Mouse (Mus musculus) hindbrain, embryonic 15.5 days (tissue): ENCODE data around the gene Tmem256. TPM values are rescaled to one million over a fixed set of nuclear protein-coding genes. Genes with fewer than 3 reads are reported as not detected.

Experiments used
- ATAC-seq: fragments of 200-750 bp; cut with Nextera tagmentation; 2 replicates; pipeline ENCODE4 v1.8.0; 2017; ENCODE audit warnings: low read depth, moderate number of reproducible peaks, moderate TSS enrichment; ENCODE audit not compliant: low FRiP score
- H3K27ac ChIP-seq: fragments of 300-500 bp; sonication (generic); replicated peaks from 2 replicates; pipeline ENCODE4 v1.5.1; 2015; ENCODE audit warnings: mild to moderate bottlenecking, inconsistent platforms
- H3K27me3 ChIP-seq: fragments of 300-500 bp; sonication (generic); 2 replicates; pipeline ENCODE4 v1.6.1; 2015; ENCODE audit warnings: control low read depth, inconsistent platforms
- H3K36me3 ChIP-seq: fragments of 300-500 bp; sonication (generic); 2 replicates; pipeline ENCODE4 v1.6.1; 2015; ENCODE audit warnings: control low read depth, inconsistent platforms
- H3K4me1 ChIP-seq: fragments of 300-500 bp; sonication (generic); replicated peaks from 2 replicates; pipeline ENCODE4 v1.6.1; 2015; ENCODE audit warnings: control low read depth, inconsistent platforms
- H3K4me2 ChIP-seq: fragments of 300-500 bp; sonication (generic); 2 replicates; pipeline ENCODE4 v1.6.1; 2015; ENCODE audit warnings: moderate library complexity, mild to moderate bottlenecking, inconsistent platforms
- H3K4me3 ChIP-seq: fragments of 300-500 bp; sonication (generic); 2 replicates; pipeline ENCODE4 v1.5.1; 2015; ENCODE audit warnings: mild to moderate bottlenecking, inconsistent platforms
- H3K9ac ChIP-seq: fragments of 300-500 bp; sonication (generic); 2 replicates; pipeline ENCODE4 v1.6.1; 2015; ENCODE audit warnings: inconsistent platforms
- H3K9me3 ChIP-seq: fragments of 300-500 bp; sonication (generic); 2 replicates; pipeline ENCODE4 v1.6.1; 2016; ENCODE audit warnings: control low read depth, inconsistent platforms
- WGBS: fragments of 180-500 bp; shearing (Covaris S2); methylation state at CpG from one replicate; pipeline ENCODE4 v1.1.7; 2015; 5-methylcytosine and 5-hydroxymethylcytosine counted together
- microRNA-seq: library from miRNA; unstranded; fragments of <30 nt; microRNA quantifications from one replicate; pipeline ENCODE4, GENCODE M21; 2016
- polyA plus RNA-seq: library from polyadenylated mRNA; unstranded; fragments of >200 nt; fragmentation: Nextera tagmentation; extraction: Ambion mirVana; gene quantifications from 2 replicates; pipeline ENCODE4 v1.2.1, GENCODE M21; 2015

The Tmem256 gene
- polyA plus RNA-seq, 1 experiment from 2014 or later: 375 TPM

- Histone ChIP-seq H3K27me3 (peaks cover 9% of the 10 kb centered on the region; the same call in 1 of the 2 replicates), H3K4me3 (peak overlapping the region; percentile 38), H3K36me3 (no peaks in the 10 kb centered on the region), H3K4me2 (peak overlapping the region; percentile 63), H3K9me3 (no peaks in the 10 kb centered on the region), H3K9ac (0 out of 2 replicates have a peak overlapping the region, but pooled peaks have one; percentile 9), H3K27ac (peak overlapping the region; percentile 31), H3K4me1 (peaks cover 24% of the 10 kb centered on the region; the same call in 1 of the 2 replicates)
- ATAC-seq: peak; percentile 53
- WGBS: under 1% methylated on average over 18 of the region's 18 CpGs
These were observed 42.2 kb downstream of the Tmem256 start for GRCm38 (mm10) chr11:69880506-69880852.

GRCm38 (mm10) chr11:69880853-69881603, 42.7 kb downstream of the Tmem256 start, which contains the start of gene Kctd11:
Gene Kctd11, minus strand, starts transcription at chr11:69881406.
- Histone ChIP-seq H3K9ac (0 out of 2 replicates have a peak within 1 kb of the TSS, but pooled peaks have one; percentile 9), H3K4me2 (peak within 1 kb of the TSS; percentile 63), H3K9me3 (no peaks in the 10 kb centered on the region), H3K27ac (peak within 1 kb of the TSS; percentile 31), H3K4me3 (peak within 1 kb of the TSS; percentile 38), H3K27me3 (peaks cover 9% of the 10 kb centered on the region; the same call in 1 of the 2 replicates), H3K4me1 (peaks cover 24% of the 10 kb centered on the region; the same call in 1 of the 2 replicates), H3K36me3 (no peaks in the 10 kb centered on the region)
- WGBS: 1% methylated on average over 41 of the region's 46 CpGs
- ATAC-seq: peak; percentile 84

- Histone ChIP-seq H3K27ac (no peak overlapping the region), H3K9me3 (no peaks in the 10 kb centered on the region), H3K4me1 (peaks cover 22% of the 10 kb centered on the region; the same call in 1 of the 2 replicates), H3K4me3 (peak overlapping the region; percentile 38), H3K36me3 (no peaks in the 10 kb centered on the region), H3K27me3 (peaks cover 9% of the 10 kb centered on the region; the same call in 1 of the 2 replicates), H3K9ac (no peak overlapping the region), H3K4me2 (peak overlapping the region; percentile 63)
- ATAC-seq: no peak
- 62% methylated on average over 21 of the region's 21 CpGs for WGBS
These were observed 43.7 kb downstream of the Tmem256 start for GRCm38 (mm10) chr11:69881787-69882670.

- no peak overlapping the region for H3K9ac ChIP-seq
- no peak for ATAC-seq
- no peak overlapping the region for H3K27ac ChIP-seq
- no peaks in the 10 kb centered on the region for H3K9me3 ChIP-seq
- no peak overlapping the region for H3K4me2 ChIP-seq
- no peak overlapping the region for H3K4me3 ChIP-seq
- WGBS: 62% methylated on average over 4 of the region's 4 CpGs
- peaks cover 19% of the 10 kb centered on the region; the same call in 1 of the 2 replicates for H3K4me1 ChIP-seq
- no peaks in the 10 kb centered on the region for H3K36me3 ChIP-seq
- peaks cover 9% of the 10 kb centered on the region; the same call in 1 of the 2 replicates for H3K27me3 ChIP-seq
These were observed 44.8 kb downstream of the Tmem256 start for GRCm38 (mm10) chr11:69883066-69883465.

GRCm38 (mm10) chr11:69883527-69884151, 45.3 kb downstream of the Tmem256 start:
- ATAC-seq: no peak
- H3K9ac ChIP-seq: no peak overlapping the region
- peaks cover 9% of the 10 kb centered on the region; the same call in 1 of the 2 replicates for H3K27me3 ChIP-seq
- H3K9me3 ChIP-seq: no peaks in the 10 kb centered on the region
- peaks cover 19% of the 10 kb centered on the region; the same call in 1 of the 2 replicates for H3K4me1 ChIP-seq
- H3K27ac ChIP-seq: no peak overlapping the region
- no peaks in the 10 kb centered on the region for H3K36me3 ChIP-seq
- no peak overlapping the region for H3K4me3 ChIP-seq
- no peak overlapping the region for H3K4me2 ChIP-seq
- 90% methylated on average over 8 of the region's 8 CpGs for WGBS

- Histone ChIP-seq H3K27ac (no peak overlapping the region), H3K4me3 (no peak overlapping the region), H3K9me3 (no peaks in the 10 kb centered on the region), H3K27me3 (peaks cover 9% of the 10 kb centered on the region; the same call in 1 of the 2 replicates), H3K9ac (no peak overlapping the region), H3K36me3 (no peaks in the 10 kb centered on the region), H3K4me2 (no peak overlapping the region), H3K4me1 (peaks cover 19% of the 10 kb centered on the region; the same call in 1 of the 2 replicates)
- no peak for ATAC-seq
- 76% methylated on average over 9 of the region's 9 CpGs for WGBS
These were observed 45.9 kb downstream of the Tmem256 start for GRCm38 (mm10) chr11:69884240-69884639.

- ATAC-seq: no peak
- 86% methylated on average over 8 of the region's 8 CpGs for WGBS
- no peak overlapping the region for H3K9ac ChIP-seq
These were observed 46.3 kb downstream of the Tmem256 start for GRCm38 (mm10) chr11:69884663-69885062.

GRCm38 (mm10) chr11:69886907-69887635, 48.8 kb downstream of the Tmem256 start:
- H3K4me3 ChIP-seq: no peak overlapping the region
- WGBS: 78% methylated on average over 8 of the region's 8 CpGs
- no peaks in the 10 kb centered on the region for H3K9me3 ChIP-seq
- no peak for ATAC-seq
- peaks cover under 1% of the 10 kb centered on the region; the same call in 1 of the 2 replicates for H3K27me3 ChIP-seq
- no peak overlapping the region for H3K27ac ChIP-seq
- no peak overlapping the region for H3K9ac ChIP-seq
- no peak overlapping the region for H3K4me2 ChIP-seq
- H3K4me1 ChIP-seq: no peaks in the 10 kb centered on the region
- no peaks in the 10 kb centered on the region for H3K36me3 ChIP-seq

More at GRCm38 (mm10) chr11:69884663-69885062, 46.3 kb downstream of the Tmem256 start:
- Histone ChIP-seq H3K27ac (no peak overlapping the region), H3K4me2 (no peak overlapping the region), H3K4me3 (no peak overlapping the region), H3K27me3 (peaks cover 6% of the 10 kb centered on the region; the same call in 1 of the 2 replicates), H3K36me3 (no peaks in the 10 kb centered on the region), H3K4me1 (peaks cover 18% of the 10 kb centered on the region; the same call in 1 of the 2 replicates), H3K9me3 (no peaks in the 10 kb centered on the region)

Small RNA genes within 50 kb of the gene (microRNA-seq; reads per million reads assigned to microRNA genes)
- not detected for gene Mir6924

Other genes starting within 250 kb of the Tmem256 start
- gene Atp1b2, start 232.6 kb upstream of the Tmem256 start, polyA plus RNA-seq: 71.9 and 89.4 TPM in 2 replicates
- gene Shbg, start 220.6 kb upstream of the Tmem256 start, polyA plus RNA-seq: not detected in 2 replicates
- gene Sat2, start 216.5 kb upstream of the Tmem256 start, polyA plus RNA-seq: 22.5 and 23.9 TPM in 2 replicates
- gene Fxr2, start 205.5 kb upstream of the Tmem256 start, polyA plus RNA-seq: 41.3 and 41.5 TPM in 2 replicates
- not detected in 2 replicates for gene Sox15, start 183.2 kb upstream of the Tmem256 start, polyA plus RNA-seq
- 101 and 108 TPM in 2 replicates for gene Mpdu1, start 175.9 kb upstream of the Tmem256 start, polyA plus RNA-seq
- 10.3 and 12.2 TPM in 2 replicates for gene Cd68, start 172.4 kb upstream of the Tmem256 start, polyA plus RNA-seq
- gene Eif4a1, start 166.1 kb upstream of the Tmem256 start, polyA plus RNA-seq: 476 and 491 TPM in 2 replicates
- 101 and 103 TPM in 2 replicates for gene Senp3, start 156.4 kb upstream of the Tmem256 start, polyA plus RNA-seq
- 0.61 and 0.76 TPM in 2 replicates for gene Tnfsf13, start 152.7 kb upstream of the Tmem256 start, polyA plus RNA-seq
- 3.5 and 5.0 TPM in 2 replicates for gene Tnfsf12, start 142.7 kb upstream of the Tmem256 start, polyA plus RNA-seq
- 1.2 and 1.9 TPM in 2 replicates for gene Tnfsfm13, start 142.4 kb upstream of the Tmem256 start, polyA plus RNA-seq
- 15.6 and 16.6 TPM in 2 replicates for gene Polr2a, start 79.9 kb upstream of the Tmem256 start, polyA plus RNA-seq
- gene Slc35g3, start 76.5 kb upstream of the Tmem256 start, polyA plus RNA-seq: 0.51 and 0.66 TPM in 2 replicates
- 5.2 and 5.3 TPM in 2 replicates for gene Zbtb4, start 72.6 kb upstream of the Tmem256 start, polyA plus RNA-seq
- gene Chrnb1, start 42.6 kb upstream of the Tmem256 start, polyA plus RNA-seq: 1.2 and 2.2 TPM in 2 replicates
- 5.7 and 7.1 TPM in 2 replicates for gene Fgf11, start 36.7 kb upstream of the Tmem256 start, polyA plus RNA-seq
- gene Tmem102, start 32.9 kb upstream of the Tmem256 start, polyA plus RNA-seq: 1.1 and 2.0 TPM in 2 replicates
- not detected in 2 replicates for gene Gm39566, start 23.2 kb upstream of the Tmem256 start, polyA plus RNA-seq
- gene Spem2, start 20.0 kb upstream of the Tmem256 start, polyA plus RNA-seq: not detected in 2 replicates
- gene Spem1, start 16.3 kb upstream of the Tmem256 start, polyA plus RNA-seq: 0.21 and 0.34 TPM in 2 replicates
- gene Nlgn2, start 730 bp upstream of the Tmem256 start, polyA plus RNA-seq: 20.9 and 21.0 TPM in 2 replicates
- gene Plscr3, start 7.9 kb downstream of the Tmem256 start, polyA plus RNA-seq: 46.0 and 47.5 TPM in 2 replicates
- 0.10 and 0.12 TPM in 2 replicates for gene Tnk1, start 20.2 kb downstream of the Tmem256 start, polyA plus RNA-seq
- not detected in 2 replicates for gene Tmem95, start 39.5 kb downstream of the Tmem256 start, polyA plus RNA-seq
- gene Kctd11, start 42.9 kb downstream of the Tmem256 start, polyA plus RNA-seq: 2.0 and 2.4 TPM in 2 replicates
- 0.52 and 0.58 TPM in 2 replicates for gene Acap1, start 57.0 kb downstream of the Tmem256 start, polyA plus RNA-seq
- gene 2810408A11Rik, start 62.5 kb downstream of the Tmem256 start, polyA plus RNA-seq: 8.8 TPM in 2 replicates
- gene Neurl4, start 62.6 kb downstream of the Tmem256 start, polyA plus RNA-seq: 16.6 and 19.9 TPM in 2 replicates
- 68.4 and 69.9 TPM in 2 replicates for gene Gps2, start 75.4 kb downstream of the Tmem256 start, polyA plus RNA-seq
- gene Eif5a, start 83.4 kb downstream of the Tmem256 start, polyA plus RNA-seq: 1,083 and 1,119 TPM in 2 replicates
- gene Ybx2, start 97.3 kb downstream of the Tmem256 start, polyA plus RNA-seq: 6.7 and 6.8 TPM in 2 replicates
- 3.4 and 4.1 TPM in 2 replicates for gene Slc2a4, start 109.7 kb downstream of the Tmem256 start, polyA plus RNA-seq
- gene Cldn7, start 126.3 kb downstream of the Tmem256 start, polyA plus RNA-seq: 0.34 and 1.0 TPM in 2 replicates
- 23.5 and 27.1 TPM in 2 replicates for gene Ctdnep1, start 142.6 kb downstream of the Tmem256 start, polyA plus RNA-seq
- 163 and 174 TPM in 2 replicates for gene Elp5, start 144.0 kb downstream of the Tmem256 start, polyA plus RNA-seq
- 561 and 571 TPM in 2 replicates for gene Gabarap, start 152.6 kb downstream of the Tmem256 start, polyA plus RNA-seq
- 56.1 and 62.2 TPM in 2 replicates for gene Phf23, start 157.3 kb downstream of the Tmem256 start, polyA plus RNA-seq
- gene Dvl2, start 162.1 kb downstream of the Tmem256 start, polyA plus RNA-seq: 26.4 and 28.7 TPM in 2 replicates
- 58.0 and 62.2 TPM in 2 replicates for gene Acadvl, start 176.9 kb downstream of the Tmem256 start, polyA plus RNA-seq
- gene Dlg4, start 178.4 kb downstream of the Tmem256 start, polyA plus RNA-seq: 23.8 and 24.1 TPM in 2 replicates
- 2.8 and 4.7 TPM in 2 replicates for gene Asgr1, start 215.6 kb downstream of the Tmem256 start, polyA plus RNA-seq